Mouse (Mus musculus): ENCODE data around the gene Matn1. TPM values are rescaled to one million over a fixed set of nuclear protein-coding genes. Genes with fewer than 3 reads are reported as not detected.

The Matn1 gene
- polyA plus RNA-seq, 1 experiment: not detected

DNA sequence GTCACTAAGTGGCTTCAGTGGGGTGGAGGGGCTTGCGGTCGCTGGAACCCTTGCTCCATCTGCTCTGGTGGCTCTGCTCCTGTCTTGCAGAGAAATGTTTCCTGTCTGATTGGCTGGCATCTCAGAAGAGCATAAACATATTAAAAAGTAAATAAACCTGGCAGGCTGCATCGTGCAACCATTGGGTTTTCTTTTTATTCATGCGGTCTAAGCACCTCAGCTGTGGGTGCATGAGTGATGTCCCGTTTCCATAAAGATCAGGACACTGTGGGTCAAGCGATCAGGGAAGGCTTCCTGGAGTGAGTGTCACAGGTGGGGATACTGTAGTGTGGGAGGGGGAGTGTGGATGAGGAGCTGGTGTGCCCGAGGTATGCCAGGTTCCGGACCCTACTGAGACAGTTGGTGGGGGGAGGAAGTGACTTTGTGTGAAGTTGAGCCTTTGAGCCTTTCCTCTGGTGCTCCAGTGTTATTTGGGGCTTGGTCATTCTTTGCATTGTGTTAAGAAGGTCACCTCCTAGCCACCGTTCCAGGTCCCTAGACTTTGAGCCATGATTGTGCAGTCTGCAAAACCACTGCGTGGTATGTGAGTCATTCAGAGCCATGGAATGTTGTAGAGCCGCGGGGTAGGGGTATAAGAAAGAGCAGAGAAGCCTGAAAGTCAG lies 29.0 kb upstream of the Matn1 start:
- Histone ChIP-seq H3K4me2 (ENCODE audit: low read depth) (no peak overlapping the region), H3K4me3 (no peak overlapping the region), H3K27me3 (ENCODE audit: control insufficient read depth, insufficient read depth, insufficient read length) (no peaks in the 10 kb centered on the region), H3ac (ENCODE audit: control insufficient read depth, insufficient read length) (no peak overlapping the region), H3K79me2 (ENCODE audit: control insufficient read depth, insufficient read depth) (no peaks in the 10 kb centered on the region), H3K36me3 (ENCODE audit: control insufficient read depth, insufficient read depth) (no peaks in the 10 kb centered on the region)
- TF ChIP-seq TCF3 (IDR thresholded peaks at IDR 0.05; ENCODE audit: insufficient read length, low read depth) (no peak), REST (IDR thresholded peaks at IDR 0.05; ENCODE audit: insufficient read depth, insufficient read length) (no peak), USF1 (IDR thresholded peaks at IDR 0.05; ENCODE audit: low read depth) (no peak), POLR2AphosphoS2 (IDR thresholded peaks at IDR 0.05; ENCODE audit: insufficient read length, low read depth) (no peak), CEBPB (IDR thresholded peaks at IDR 0.05; ENCODE audit: insufficient read depth, poor library complexity, severe bottlenecking) (no peak), MYOD1 (IDR thresholded peaks at IDR 0.05; ENCODE audit: control insufficient read depth in 1 of 3, insufficient read length in 2 of 3, low read depth in 2 of 3) (no peak), MYOG (IDR thresholded peaks at IDR 0.05; ENCODE audit: control insufficient read depth in 1 of 3, insufficient read depth in 1 of 3, insufficient read length in 2 of 3, low read depth in 2 of 3) (no peak), SRF (IDR thresholded peaks at IDR 0.05; ENCODE audit: control insufficient read depth, insufficient read length, low read depth) (no peak), TCF12 (IDR thresholded peaks at IDR 0.05; ENCODE audit: insufficient read depth, poor library complexity, severe bottlenecking) (no peak), POLR2A (IDR thresholded peaks at IDR 0.05; ENCODE audit: insufficient read length, low read depth) (no peak), MAX (IDR thresholded peaks at IDR 0.05; ENCODE audit: low read depth) (no peak), E2F4 (IDR thresholded peaks at IDR 0.05; ENCODE audit: insufficient read depth) (no peak)

DNA sequence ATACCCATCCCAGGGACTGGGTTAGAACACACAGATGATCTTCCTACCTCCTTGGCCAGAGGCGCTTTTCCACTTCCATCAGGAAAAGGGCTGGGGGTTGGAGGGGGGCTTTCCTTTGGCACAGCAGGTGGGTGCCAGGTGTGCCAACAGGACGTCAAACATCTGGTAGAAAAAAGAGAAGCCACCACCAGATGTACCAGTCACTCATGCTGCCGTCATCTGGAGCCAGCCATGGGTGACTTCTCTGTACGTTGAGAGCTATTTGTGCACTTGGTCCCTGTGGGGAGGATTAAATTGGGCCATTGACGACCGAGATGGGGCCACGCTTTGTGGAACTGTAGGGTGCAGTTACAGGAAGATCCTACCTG lies 28.5 kb upstream of the Matn1 start:
- TF ChIP-seq SRF (IDR thresholded peaks at IDR 0.05; ENCODE audit: control insufficient read depth, insufficient read length, low read depth): no peak
- TF ChIP-seq CEBPB (IDR thresholded peaks at IDR 0.05; ENCODE audit: insufficient read depth, poor library complexity, severe bottlenecking): no peak
- TF ChIP-seq POLR2A (IDR thresholded peaks at IDR 0.05; ENCODE audit: insufficient read length, low read depth): no peak
- TF ChIP-seq TCF3 (IDR thresholded peaks at IDR 0.05; ENCODE audit: insufficient read length, low read depth): no peak
- no peak for TF ChIP-seq MYOD1 (IDR thresholded peaks at IDR 0.05; ENCODE audit: control insufficient read depth in 1 of 3, insufficient read length in 2 of 3, low read depth in 2 of 3)
- TF ChIP-seq TCF12 (IDR thresholded peaks at IDR 0.05; ENCODE audit: insufficient read depth, poor library complexity, severe bottlenecking): no peak
- no peak for TF ChIP-seq MYOG (IDR thresholded peaks at IDR 0.05; ENCODE audit: control insufficient read depth in 1 of 3, insufficient read depth in 1 of 3, insufficient read length in 2 of 3, low read depth in 2 of 3)
- no peak for TF ChIP-seq POLR2AphosphoS2 (IDR thresholded peaks at IDR 0.05; ENCODE audit: insufficient read length, low read depth)
- TF ChIP-seq MAX (IDR thresholded peaks at IDR 0.05; ENCODE audit: low read depth): no peak
- no peak for TF ChIP-seq E2F4 (IDR thresholded peaks at IDR 0.05; ENCODE audit: insufficient read depth)
- no peak for TF ChIP-seq REST (IDR thresholded peaks at IDR 0.05; ENCODE audit: insufficient read depth, insufficient read length)
- TF ChIP-seq USF1 (IDR thresholded peaks at IDR 0.05; ENCODE audit: low read depth): no peak
- Histone ChIP-seq H3K27me3 (ENCODE audit: control insufficient read depth, insufficient read depth, insufficient read length) (no peaks in the 10 kb centered on the region), H3ac (ENCODE audit: control insufficient read depth, insufficient read length) (no peak overlapping the region), H3K36me3 (ENCODE audit: control insufficient read depth, insufficient read depth) (no peaks in the 10 kb centered on the region), H3K4me2 (ENCODE audit: low read depth) (no peak overlapping the region), H3K79me2 (ENCODE audit: control insufficient read depth, insufficient read depth) (no peaks in the 10 kb centered on the region), H3K4me3 (no peak overlapping the region)

DNA sequence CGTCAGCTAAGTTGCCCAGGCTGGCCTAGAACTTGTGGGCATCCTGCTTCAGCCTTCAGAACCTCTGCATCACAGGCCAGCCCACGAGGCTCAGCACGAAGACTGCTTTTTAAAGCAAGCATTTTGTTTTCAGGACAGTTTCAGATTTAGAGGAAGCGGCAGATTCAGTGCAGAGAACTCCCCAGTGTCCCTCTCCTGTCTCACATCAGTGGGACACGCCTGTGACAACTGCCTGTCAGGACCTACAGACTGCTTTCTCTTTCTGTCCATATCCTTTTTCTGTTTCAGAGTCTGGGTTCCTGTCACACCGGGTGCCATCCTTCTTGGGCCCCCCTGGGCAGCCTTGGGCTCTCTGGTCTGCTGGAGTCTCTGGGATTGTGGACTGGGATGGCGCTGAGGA lies 27.5 kb upstream of the Matn1 start:
- no peak overlapping the region for H3ac ChIP-seq (ENCODE audit: control insufficient read depth, insufficient read length)
- no peaks in the 10 kb centered on the region for H3K27me3 ChIP-seq (ENCODE audit: control insufficient read depth, insufficient read depth, insufficient read length)
- no peak overlapping the region for H3K4me3 ChIP-seq
- no peaks in the 10 kb centered on the region for H3K36me3 ChIP-seq (ENCODE audit: control insufficient read depth, insufficient read depth)
- TF ChIP-seq REST (IDR thresholded peaks at IDR 0.05; ENCODE audit: insufficient read depth, insufficient read length): no peak
- TF ChIP-seq SRF (IDR thresholded peaks at IDR 0.05; ENCODE audit: control insufficient read depth, insufficient read length, low read depth): no peak
- no peak for TF ChIP-seq TCF3 (IDR thresholded peaks at IDR 0.05; ENCODE audit: insufficient read length, low read depth)
- TF ChIP-seq USF1 (IDR thresholded peaks at IDR 0.05; ENCODE audit: low read depth): no peak
- TF ChIP-seq POLR2AphosphoS2 (IDR thresholded peaks at IDR 0.05; ENCODE audit: insufficient read length, low read depth): no peak
- TF ChIP-seq CEBPB (IDR thresholded peaks at IDR 0.05; ENCODE audit: insufficient read depth, poor library complexity, severe bottlenecking): no peak
- TF ChIP-seq TCF12 (IDR thresholded peaks at IDR 0.05; ENCODE audit: insufficient read depth, poor library complexity, severe bottlenecking): no peak
- no peak for TF ChIP-seq E2F4 (IDR thresholded peaks at IDR 0.05; ENCODE audit: insufficient read depth)
- no peak overlapping the region for H3K4me2 ChIP-seq (ENCODE audit: low read depth)
- no peaks in the 10 kb centered on the region for H3K79me2 ChIP-seq (ENCODE audit: control insufficient read depth, insufficient read depth)

DNA sequence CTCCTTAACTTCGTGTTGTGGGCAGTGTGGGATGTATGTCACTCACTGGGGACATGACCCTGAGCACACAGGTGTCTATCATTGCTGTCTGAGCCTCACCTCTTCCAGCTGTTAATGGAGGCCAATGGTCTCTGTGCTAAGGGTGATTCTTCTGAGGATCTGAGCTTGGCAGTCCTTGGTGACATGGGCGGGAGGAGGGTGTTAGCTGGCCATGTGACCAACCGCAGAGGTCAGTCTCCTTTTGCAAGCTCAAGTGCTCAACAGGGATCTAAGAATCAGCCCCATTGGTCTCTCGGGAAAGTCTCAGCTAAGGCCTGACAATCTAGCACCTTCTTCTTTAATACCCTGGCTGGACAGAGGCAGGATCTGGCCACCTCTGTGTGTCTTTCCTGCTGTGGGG lies 26.6 kb upstream of the Matn1 start:
- no peak overlapping the region for H3ac ChIP-seq (ENCODE audit: control insufficient read depth, insufficient read length)
- H3K4me3 ChIP-seq: no peak overlapping the region
- H3K79me2 ChIP-seq (ENCODE audit: control insufficient read depth, insufficient read depth): no peaks in the 10 kb centered on the region
- H3K36me3 ChIP-seq (ENCODE audit: control insufficient read depth, insufficient read depth): no peaks in the 10 kb centered on the region
- TF ChIP-seq MYOD1 (IDR thresholded peaks at IDR 0.05; ENCODE audit: control insufficient read depth in 1 of 3, insufficient read length in 2 of 3, low read depth in 2 of 3) (no peak), MAX (IDR thresholded peaks at IDR 0.05; ENCODE audit: low read depth) (no peak), MYOG (IDR thresholded peaks at IDR 0.05; ENCODE audit: control insufficient read depth in 1 of 3, insufficient read depth in 1 of 3, insufficient read length in 2 of 3, low read depth in 2 of 3) (no peak), E2F4 (IDR thresholded peaks at IDR 0.05; ENCODE audit: insufficient read depth) (no peak), POLR2AphosphoS2 (IDR thresholded peaks at IDR 0.05; ENCODE audit: insufficient read length, low read depth) (no peak), CEBPB (IDR thresholded peaks at IDR 0.05; ENCODE audit: insufficient read depth, poor library complexity, severe bottlenecking) (no peak), POLR2A (IDR thresholded peaks at IDR 0.05; ENCODE audit: insufficient read length, low read depth) (no peak), TCF12 (IDR thresholded peaks at IDR 0.05; ENCODE audit: insufficient read depth, poor library complexity, severe bottlenecking) (no peak), SRF (IDR thresholded peaks at IDR 0.05; ENCODE audit: control insufficient read depth, insufficient read length, low read depth) (no peak), TCF3 (IDR thresholded peaks at IDR 0.05; ENCODE audit: insufficient read length, low read depth) (no peak), REST (IDR thresholded peaks at IDR 0.05; ENCODE audit: insufficient read depth, insufficient read length) (no peak), USF1 (IDR thresholded peaks at IDR 0.05; ENCODE audit: low read depth) (no peak)
- no peak overlapping the region for H3K4me2 ChIP-seq (ENCODE audit: low read depth)
- peaks cover 4% of the 10 kb centered on the region for H3K27me3 ChIP-seq (ENCODE audit: control insufficient read depth, insufficient read depth, insufficient read length)

All from myocyte (in vitro differentiated cells).